Mouse (Mus musculus): ENCODE measurements around the gene Scn3b.
A peak's percentile ranks its signal among the peaks of the same experiment; 100 is the strongest.

Gene Scn3b

GRCm38 (mm10) chr9:40318771-40319170, 49.8 kb downstream of the Scn3b start:
- peak; percentile 70 for DNase-seq

GRCm38 (mm10) chr9:40320405-40320804, 51.4 kb downstream of the Scn3b start:
- peak; percentile 53 for DNase-seq

GRCm38 (mm10) chr9:40320879-40321667, 52.1 kb downstream of the Scn3b start:
- DNase-seq, result peak; percentile 65

- DNase-seq, result no peak
Measured at GRCm38 (mm10) chr9:40321668-40322003, 52.6 kb downstream of the Scn3b start.

- DNase-seq, result no peak
Measured at GRCm38 (mm10) chr9:40322372-40322771, 53.4 kb downstream of the Scn3b start.

GRCm38 (mm10) chr9:40323171-40323570, 54.2 kb downstream of the Scn3b start:
- DNase-seq, result no peak

GRCm38 (mm10) chr9:40323773-40324172, 54.8 kb downstream of the Scn3b start:
- DNase-seq, result no peak

- DNase-seq, result no peak
Measured at GRCm38 (mm10) chr9:40324232-40324792, 55.3 kb downstream of the Scn3b start.

GRCm38 (mm10) chr9:40324826-40325225, 55.8 kb downstream of the Scn3b start:
- no peak for DNase-seq

- no peak for DNase-seq
Measured at GRCm38 (mm10) chr9:40326260-40326915, 57.4 kb downstream of the Scn3b start.

GRCm38 (mm10) chr9:40330609-40331382, 61.8 kb downstream of the Scn3b start:
- DNase-seq, result peak; percentile 96

GRCm38 (mm10) chr9:40331411-40332286, 62.6 kb downstream of the Scn3b start:
- peak; percentile 72 for DNase-seq

- DNase-seq, result peak; percentile 94
Measured at GRCm38 (mm10) chr9:40332326-40332725, 63.3 kb downstream of the Scn3b start.

GRCm38 (mm10) chr9:40332731-40333648, 64.0 kb downstream of the Scn3b start:
- peak; percentile 79 for DNase-seq

- DNase-seq, result peak; percentile 90
Measured at GRCm38 (mm10) chr9:40333649-40334396, 64.8 kb downstream of the Scn3b start.

- DNase-seq, result no peak
Measured at GRCm38 (mm10) chr9:40334617-40335016, 65.6 kb downstream of the Scn3b start.

GRCm38 (mm10) chr9:40336701-40337100, 67.7 kb downstream of the Scn3b start:
- peak; percentile 75 for DNase-seq

- no peak for DNase-seq
Measured at GRCm38 (mm10) chr9:40337131-40337820, 68.3 kb downstream of the Scn3b start.

GRCm38 (mm10) chr9:40339578-40339977, 70.6 kb downstream of the Scn3b start:
- DNase-seq, result no peak

Measured in cerebellum, adult 11-12 months (tissue).